Mouse (Mus musculus) forebrain, embryonic 15.5 days (tissue): ENCODE data around the gene Pkp3. TPM values are rescaled to one million over a fixed set of nuclear protein-coding genes. Genes with fewer than 3 reads are reported as not detected.

Experiments
- ATAC-seq: fragments of 200-750 bp; cut with Nextera tagmentation; replicated peaks from 2 replicates; pipeline ENCODE4 v1.8.0; 2017; ENCODE audit warnings: mild to moderate bottlenecking, moderate TSS enrichment, moderate library complexity
- H3K27ac ChIP-seq: fragments of 300-500 bp; sonication (generic); replicated peaks from 2 replicates; pipeline ENCODE4 v1.5.1; 2015; ENCODE audit warnings: mild to moderate bottlenecking, inconsistent platforms
- H3K27me3 ChIP-seq: fragments of 300-500 bp; sonication (generic); 2 replicates; pipeline ENCODE4 v1.6.1; 2015; ENCODE audit warnings: inconsistent platforms
- H3K36me3 ChIP-seq: fragments of 300-500 bp; sonication (generic); 2 replicates; pipeline ENCODE4 v1.6.1; 2015; ENCODE audit warnings: mild to moderate bottlenecking, inconsistent platforms
- H3K4me1 ChIP-seq: fragments of 300-500 bp; sonication (generic); 2 replicates; pipeline ENCODE4 v1.6.1; 2015; ENCODE audit warnings: inconsistent platforms
- H3K4me2 ChIP-seq: fragments of 300-500 bp; sonication (generic); replicated peaks from 2 replicates; pipeline ENCODE4 v1.6.1; 2015; ENCODE audit warnings: mild to moderate bottlenecking, inconsistent platforms
- H3K4me3 ChIP-seq: fragments of 300-500 bp; sonication (generic); 2 replicates; pipeline ENCODE4 v1.5.1; 2015; ENCODE audit warnings: mild to moderate bottlenecking, inconsistent platforms
- H3K9ac ChIP-seq: fragments of 300-500 bp; sonication (generic); replicated peaks from 2 replicates; pipeline ENCODE4 v1.6.1; 2015; ENCODE audit warnings: mild to moderate bottlenecking, inconsistent platforms
- H3K9me3 ChIP-seq: fragments of 300-500 bp; sonication (generic); 2 replicates; pipeline ENCODE4 v1.6.1; 2016; ENCODE audit warnings: inconsistent platforms
- WGBS: fragments of 180-500 bp; shearing (Covaris S2); methylation state at CpG from one replicate; pipeline ENCODE4 v1.1.7; 2015; ENCODE audit warnings: mixed read lengths; 5-methylcytosine and 5-hydroxymethylcytosine counted together
- polyA plus RNA-seq: library from polyadenylated mRNA; unstranded; fragments of >200 nt; fragmentation: Nextera tagmentation; extraction: Ambion mirVana; gene quantifications from 2 replicates; pipeline ENCODE4 v1.2.1, GENCODE M21; 2015

Pkp3 gene
- polyA plus RNA-seq, 1 experiment from 2014 or later, result not detected

- H3K27me3 ChIP-seq, result no peaks in the 10 kb centered on the region
- peak overlapping the region; percentile 41 for H3K4me3 ChIP-seq
- H3K27ac ChIP-seq, result peak overlapping the region; percentile 78
- H3K4me1 ChIP-seq, result peaks cover 14% of the 10 kb centered on the region
- H3K9ac ChIP-seq, result peak overlapping the region; percentile 51
- WGBS, result 6% methylated on average over 15 of the region's 19 CpGs
- no peaks in the 10 kb centered on the region for H3K36me3 ChIP-seq
- H3K4me2 ChIP-seq, result peak overlapping the region; percentile 74
- ATAC-seq, result peak; percentile 91
- H3K9me3 ChIP-seq, result no peaks in the 10 kb centered on the region
Measured at GRCm38 (mm10) chr7:141047581-141048225, 30.3 kb upstream of the Pkp3 start.

DNA sequence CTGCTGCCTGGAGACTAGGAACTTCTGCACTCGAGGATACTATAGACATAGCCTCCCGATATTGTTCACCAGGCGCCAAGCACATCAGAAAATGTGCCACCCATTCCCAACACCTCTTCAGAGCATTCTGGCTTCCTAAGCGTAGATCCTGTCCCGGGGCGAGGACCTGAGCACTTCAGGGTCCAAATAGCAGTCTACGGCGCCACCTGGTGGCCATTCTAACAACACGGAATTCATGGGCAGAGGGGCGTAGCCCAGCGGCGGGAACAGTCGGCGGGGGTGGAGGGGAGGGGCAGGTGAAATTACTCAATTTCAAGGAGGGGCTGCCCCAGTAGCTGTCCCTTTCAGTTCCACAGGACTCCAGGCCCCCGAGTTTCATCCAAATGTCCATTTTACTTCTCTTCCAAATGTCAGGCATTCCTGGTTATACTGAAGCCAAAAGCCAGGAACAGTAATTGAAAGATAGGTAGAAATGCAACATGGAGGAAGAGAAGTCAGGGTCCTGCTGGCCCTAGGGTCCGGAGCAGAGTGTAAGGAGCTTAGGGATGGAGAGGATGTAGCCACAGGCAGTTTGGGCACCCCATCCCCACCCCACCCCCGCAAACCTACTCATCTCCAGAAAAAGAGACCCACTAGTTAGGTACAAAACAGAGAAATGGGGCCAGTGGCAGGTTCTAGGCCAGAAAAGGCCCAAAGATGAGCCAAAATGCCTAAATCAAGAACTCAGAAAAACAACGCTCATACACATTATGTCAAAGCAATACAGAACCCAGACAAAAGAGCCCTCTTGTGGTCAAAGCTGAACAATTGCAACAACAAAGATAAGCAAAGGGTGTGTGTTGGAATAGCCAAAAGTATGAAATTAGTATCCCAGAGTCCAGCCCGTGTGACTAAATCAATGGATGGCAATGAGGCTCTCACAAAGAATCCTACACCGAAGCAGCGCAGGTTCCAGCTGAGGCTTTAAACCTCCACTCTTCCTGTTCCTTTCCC is 29.5 kb upstream of the Pkp3 start:
- ATAC-seq, result peak; percentile 94
- peak overlapping the region; percentile 78 for H3K27ac ChIP-seq

GRCm38 (mm10) chr7:141049326-141049725 is 28.7 kb upstream of the Pkp3 start:
- Histone ChIP-seq H3K4me3 (no peak overlapping the region), H3K4me2 (no peak overlapping the region), H3K36me3 (no peaks in the 10 kb centered on the region), H3K27me3 (no peaks in the 10 kb centered on the region), H3K4me1 (peaks cover 14% of the 10 kb centered on the region), H3K9ac (no peak overlapping the region), H3K9me3 (no peaks in the 10 kb centered on the region), H3K27ac (no peak overlapping the region)
- ATAC-seq, result no peak
- WGBS, result 91% methylated on average over 2 of the region's 2 CpGs

More for the DNA sequence above, 29.5 kb upstream of the Pkp3 start:
- peak overlapping the region; percentile 41 for H3K4me3 ChIP-seq
- no peaks in the 10 kb centered on the region for H3K27me3 ChIP-seq
- no peaks in the 10 kb centered on the region for H3K36me3 ChIP-seq
- 9% methylated on average over 21 of the region's 21 CpGs for WGBS
- peak overlapping the region; percentile 74 for H3K4me2 ChIP-seq
- peaks cover 14% of the 10 kb centered on the region for H3K4me1 ChIP-seq
- H3K9me3 ChIP-seq, result no peaks in the 10 kb centered on the region
- H3K9ac ChIP-seq, result peak overlapping the region; percentile 51

GRCm38 (mm10) chr7:141051060-141051685 is 26.8 kb upstream of the Pkp3 start:
- peaks cover 14% of the 10 kb centered on the region for H3K4me1 ChIP-seq
- no peak overlapping the region for H3K27ac ChIP-seq
- WGBS, result 76% methylated on average over 17 of the region's 17 CpGs
- no peak overlapping the region for H3K4me3 ChIP-seq
- no peaks in the 10 kb centered on the region for H3K27me3 ChIP-seq
- no peaks in the 10 kb centered on the region for H3K9me3 ChIP-seq
- no peaks in the 10 kb centered on the region for H3K36me3 ChIP-seq
- no peak overlapping the region for H3K9ac ChIP-seq
- H3K4me2 ChIP-seq, result no peak overlapping the region
- ATAC-seq, result no peak

GRCm38 (mm10) chr7:141052016-141052415 is 26.0 kb upstream of the Pkp3 start:
- no peak overlapping the region for H3K4me2 ChIP-seq
- no peak for ATAC-seq
- no peaks in the 10 kb centered on the region for H3K9me3 ChIP-seq
- no peak overlapping the region for H3K27ac ChIP-seq
- H3K4me1 ChIP-seq, result peaks cover 14% of the 10 kb centered on the region
- no peak overlapping the region for H3K4me3 ChIP-seq
- WGBS, result 94% methylated on average over 4 of the region's 4 CpGs
- H3K9ac ChIP-seq, result no peak overlapping the region
- no peaks in the 10 kb centered on the region for H3K27me3 ChIP-seq
- H3K36me3 ChIP-seq, result no peaks in the 10 kb centered on the region

DNA sequence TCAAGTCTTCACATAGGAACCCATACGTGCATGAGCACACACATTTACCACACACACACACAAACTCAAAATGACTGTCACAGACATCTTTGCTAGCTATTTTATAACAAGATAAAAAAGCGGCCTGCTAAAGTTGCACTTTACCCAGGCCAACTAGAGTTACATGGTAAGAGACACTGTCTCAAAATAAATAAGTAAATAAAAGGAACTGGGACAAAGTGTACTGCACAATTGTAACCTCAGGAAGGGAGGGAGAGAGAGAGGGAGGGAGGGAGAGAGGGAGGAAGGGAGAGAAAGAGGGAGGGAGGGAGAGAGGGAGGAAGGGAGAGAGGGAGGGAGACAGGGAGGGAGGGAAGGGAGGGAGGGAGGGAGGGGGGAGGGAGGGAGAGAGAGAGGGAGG is 25.6 kb upstream of the Pkp3 start:
- no peak for ATAC-seq

DNA sequence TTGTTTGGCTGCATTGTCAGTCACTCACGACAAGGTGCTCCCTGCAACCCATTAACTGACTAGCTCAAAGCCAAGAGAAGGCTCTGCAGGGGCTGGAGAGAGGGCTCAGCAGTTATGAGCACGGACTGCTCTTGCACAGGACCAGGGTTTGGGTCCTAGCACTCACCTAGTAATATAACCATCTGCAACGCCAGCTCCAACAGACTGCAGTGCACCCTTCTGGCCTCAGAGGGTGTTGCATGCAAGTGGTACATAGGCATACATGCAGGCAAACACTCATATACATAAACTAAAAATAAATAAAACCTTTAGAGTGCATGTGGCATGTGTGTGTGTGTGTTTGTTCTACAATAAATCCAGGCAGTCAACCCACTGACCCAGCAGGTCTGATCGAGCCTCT is 22.2 kb upstream of the Pkp3 start:
- no peaks in the 10 kb centered on the region for H3K27me3 ChIP-seq
- no peak overlapping the region for H3K4me2 ChIP-seq
- WGBS, result 85% methylated on average over 4 of the region's 4 CpGs
- no peaks in the 10 kb centered on the region for H3K36me3 ChIP-seq
- H3K9ac ChIP-seq, result no peak overlapping the region
- H3K4me1 ChIP-seq, result peaks cover 8% of the 10 kb centered on the region
- H3K4me3 ChIP-seq, result no peak overlapping the region
- ATAC-seq, result no peak
- no peak overlapping the region for H3K27ac ChIP-seq
- H3K9me3 ChIP-seq, result no peaks in the 10 kb centered on the region

More for the DNA sequence above, 25.6 kb upstream of the Pkp3 start:
- Histone ChIP-seq H3K4me2 (no peak overlapping the region), H3K36me3 (no peaks in the 10 kb centered on the region), H3K9me3 (no peaks in the 10 kb centered on the region), H3K27me3 (no peaks in the 10 kb centered on the region), H3K9ac (no peak overlapping the region), H3K4me1 (peaks cover 10% of the 10 kb centered on the region), H3K27ac (no peak overlapping the region), H3K4me3 (no peak overlapping the region)
- 81% methylated on average over 2 of the region's 2 CpGs for WGBS

- no peak overlapping the region for H3K27ac ChIP-seq
- peaks cover 16% of the 10 kb centered on the region for H3K4me1 ChIP-seq
- ATAC-seq, result no peak
- no peak overlapping the region for H3K4me3 ChIP-seq
- no peak overlapping the region for H3K4me2 ChIP-seq
- H3K9ac ChIP-seq, result no peak overlapping the region
- H3K36me3 ChIP-seq, result no peaks in the 10 kb centered on the region
- 90% methylated on average over 6 of the region's 6 CpGs for WGBS
- H3K27me3 ChIP-seq, result no peaks in the 10 kb centered on the region
- no peaks in the 10 kb centered on the region for H3K9me3 ChIP-seq
Measured at GRCm38 (mm10) chr7:141056976-141057375, 21.0 kb upstream of the Pkp3 start.

DNA sequence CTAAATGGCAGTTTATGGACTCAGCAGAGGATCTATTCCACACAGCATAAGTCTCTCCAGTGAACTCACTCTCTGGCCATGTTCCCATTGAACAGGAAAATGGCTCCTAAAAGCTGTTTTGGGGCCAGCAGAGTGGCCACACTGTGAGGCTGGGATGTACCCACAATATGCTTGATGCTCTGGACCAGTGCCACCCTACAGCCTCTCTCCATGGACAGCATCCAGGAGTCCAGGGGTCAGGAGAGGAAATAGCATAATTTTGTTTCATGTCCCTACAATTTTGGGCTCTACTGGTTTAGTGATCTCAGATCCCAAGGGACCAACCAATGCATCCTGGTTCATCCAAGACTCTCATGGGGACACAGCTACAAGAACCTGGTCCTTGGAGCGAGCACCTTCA is 20.5 kb upstream of the Pkp3 start:
- Histone ChIP-seq H3K27me3 (no peaks in the 10 kb centered on the region), H3K4me2 (no peak overlapping the region), H3K4me3 (no peak overlapping the region), H3K4me1 (peaks cover 21% of the 10 kb centered on the region), H3K27ac (no peak overlapping the region), H3K36me3 (no peaks in the 10 kb centered on the region), H3K9ac (no peak overlapping the region), H3K9me3 (no peaks in the 10 kb centered on the region)
- 100% methylated on average over 1 of the region's 1 CpGs for WGBS
- no peak for ATAC-seq

DNA sequence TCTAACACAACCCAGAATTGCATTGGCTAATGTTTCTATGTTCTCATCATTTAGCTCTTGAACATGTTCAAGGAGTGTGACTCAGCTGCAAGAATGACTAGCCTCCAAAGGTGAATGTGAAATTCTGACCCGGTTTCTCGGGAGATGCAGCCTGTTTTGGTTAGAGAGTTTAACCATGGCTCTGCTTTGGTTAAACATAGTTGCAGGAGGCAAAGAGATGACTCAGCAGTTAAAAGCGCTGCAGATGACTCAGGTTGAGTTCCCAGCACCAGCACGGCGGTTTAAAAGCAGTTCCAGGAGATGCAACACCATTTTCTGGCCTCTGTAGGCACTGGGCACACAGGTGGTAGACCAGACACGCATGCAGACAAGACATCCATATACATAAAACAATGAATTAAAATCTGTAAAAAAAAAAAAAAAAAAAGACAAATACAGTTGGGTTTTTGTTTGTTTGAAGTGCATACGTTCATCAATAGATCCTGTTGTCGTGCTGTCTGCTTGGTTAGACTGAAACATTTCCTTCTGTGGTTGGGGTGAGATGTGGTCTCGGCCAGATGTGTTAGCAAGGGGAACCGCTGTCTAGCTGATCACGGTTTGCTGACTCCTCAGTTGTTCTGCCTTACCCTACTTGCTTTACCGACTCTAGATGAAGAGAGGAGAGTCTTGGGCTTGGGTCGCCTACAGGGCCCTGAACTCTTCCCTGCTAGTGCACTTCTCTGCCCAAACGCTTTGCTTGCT is 19.2 kb upstream of the Pkp3 start:
- H3K9me3 ChIP-seq, result no peaks in the 10 kb centered on the region
- peaks cover 1% of the 10 kb centered on the region; the same call in 1 of the 2 replicates for H3K36me3 ChIP-seq
- no peak overlapping the region for H3K4me2 ChIP-seq
- no peak overlapping the region for H3K27ac ChIP-seq
- H3K4me3 ChIP-seq, result no peak overlapping the region
- peaks cover 28% of the 10 kb centered on the region for H3K4me1 ChIP-seq
- H3K9ac ChIP-seq, result no peak overlapping the region
- 94% methylated on average over 14 of the region's 14 CpGs for WGBS
- ATAC-seq, result no peak
- H3K27me3 ChIP-seq, result no peaks in the 10 kb centered on the region

GRCm38 (mm10) chr7:141059929-141060328 is 18.1 kb upstream of the Pkp3 start:
- H3K36me3 ChIP-seq, result peaks cover 13% of the 10 kb centered on the region
- peak overlapping the region; percentile 85 for H3K27ac ChIP-seq
- peak overlapping the region; percentile 86 for H3K4me2 ChIP-seq
- no peaks in the 10 kb centered on the region for H3K9me3 ChIP-seq
- H3K27me3 ChIP-seq, result no peaks in the 10 kb centered on the region
- peak overlapping the region; percentile 98 for H3K4me3 ChIP-seq
- peak; percentile 5; the same call in 1 of the 2 replicates for ATAC-seq
- peaks cover 28% of the 10 kb centered on the region for H3K4me1 ChIP-seq
- 78% methylated on average over 2 of the region's 2 CpGs for WGBS
- peak overlapping the region; percentile 100 for H3K9ac ChIP-seq
